Mouse (Mus musculus): ENCODE results near the gene Zfp655.

Gene Zfp655

DNA sequence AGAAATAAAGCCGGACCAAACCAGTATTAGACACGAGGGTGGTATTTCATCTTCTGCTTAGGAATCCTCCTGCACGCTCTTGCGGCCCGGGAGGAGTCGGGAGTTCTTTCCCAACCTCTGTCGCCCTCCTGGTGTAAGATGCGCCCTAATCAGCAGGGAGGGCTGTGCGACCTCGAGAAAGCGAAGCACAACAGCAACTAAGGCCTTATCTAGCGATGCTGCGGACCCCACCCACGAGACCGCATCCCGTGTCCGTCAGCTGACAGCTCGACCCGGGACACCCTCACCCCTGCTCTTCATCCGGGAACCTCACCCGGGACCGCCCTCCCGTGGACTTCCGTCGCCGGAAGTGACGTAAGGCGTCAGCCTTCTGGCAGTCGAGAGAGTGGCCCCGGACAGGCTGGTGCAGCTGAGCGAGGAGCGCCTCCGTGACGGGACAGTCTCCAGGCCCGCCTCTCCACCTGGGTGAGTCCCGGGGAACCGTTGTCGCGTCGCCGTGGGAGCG, at the start of gene Zfp655:
Gene Zfp655 (plus strand): TSS at position 349 of the 505 bp plus-strand sequence.
- CTCF ChIA-PET = no interaction called here

DNA sequence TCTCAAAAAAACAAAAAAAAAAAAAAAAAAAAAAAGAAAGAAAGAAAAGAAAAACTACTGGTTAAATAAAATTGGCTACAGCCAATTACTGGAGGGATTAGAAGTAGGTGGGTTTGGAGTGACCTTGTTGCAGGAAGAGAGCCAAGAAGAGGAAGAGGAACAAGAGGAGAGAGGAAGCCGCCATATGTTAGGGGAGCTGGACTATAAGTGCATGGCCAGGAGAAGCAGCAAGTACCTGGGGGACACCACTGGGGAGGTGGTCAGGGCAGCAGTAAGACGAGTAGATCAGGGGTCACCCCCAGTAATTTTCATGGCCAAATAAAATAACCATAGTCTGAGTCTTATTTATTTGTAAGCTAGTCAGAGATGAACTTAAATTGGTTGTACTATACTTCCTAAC, 46.3 kb upstream of the Zfp655 start:
- CTCF ChIA-PET = no interaction called here

- CTCF ChIA-PET = interaction anchor here (0.7 kb wide), 1 partner anchor 12 kb away, joined by 5 read pairs; the partner anchor contains the start of gene Zkscan14
Observed at GRCm38 (mm10) chr5:145189416-145189815, 42.1 kb upstream of the Zfp655 start.

DNA sequence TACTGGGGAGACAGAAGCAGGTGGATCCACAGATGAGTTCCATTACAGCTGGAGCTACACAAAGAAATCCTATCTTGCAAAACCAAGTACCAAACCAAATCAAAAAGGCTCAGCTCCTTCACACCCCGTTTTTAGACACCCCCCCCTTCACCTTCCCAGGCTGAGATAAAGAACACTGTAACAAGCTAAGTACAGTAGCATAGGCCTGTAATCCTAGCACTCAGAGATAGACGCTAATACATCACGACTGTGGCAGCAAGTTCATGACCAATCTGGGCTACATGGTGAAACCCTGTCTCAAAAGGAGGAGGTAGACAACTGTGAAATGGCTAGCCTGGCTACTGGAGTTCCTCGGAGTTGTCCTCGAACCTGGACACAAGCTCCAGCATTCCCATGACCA, 41.1 kb upstream of the Zfp655 start:
- CTCF ChIA-PET = interaction anchor here (0.6 kb wide), 1 partner anchor 957 kb away, joined by 5 read pairs; no protein-coding TSS in a partner anchor

GRCm38 (mm10) chr5:145190875-145191798, 40.4 kb upstream of the Zfp655 start:
- CTCF ChIA-PET = interaction anchor here (0.6 kb wide), 1 partner anchor 957 kb away, joined by 5 read pairs; no protein-coding TSS in a partner anchor

GRCm38 (mm10) chr5:145191962-145192361, 39.6 kb upstream of the Zfp655 start, which contains the start of gene Atp5j2:
Gene Atp5j2 (minus strand): TSS chr5:145192062.
- CTCF ChIA-PET = no interaction called here

- CTCF ChIA-PET = no interaction called here
Observed at GRCm38 (mm10) chr5:145200387-145200786, 31.1 kb upstream of the Zfp655 start.

DNA sequence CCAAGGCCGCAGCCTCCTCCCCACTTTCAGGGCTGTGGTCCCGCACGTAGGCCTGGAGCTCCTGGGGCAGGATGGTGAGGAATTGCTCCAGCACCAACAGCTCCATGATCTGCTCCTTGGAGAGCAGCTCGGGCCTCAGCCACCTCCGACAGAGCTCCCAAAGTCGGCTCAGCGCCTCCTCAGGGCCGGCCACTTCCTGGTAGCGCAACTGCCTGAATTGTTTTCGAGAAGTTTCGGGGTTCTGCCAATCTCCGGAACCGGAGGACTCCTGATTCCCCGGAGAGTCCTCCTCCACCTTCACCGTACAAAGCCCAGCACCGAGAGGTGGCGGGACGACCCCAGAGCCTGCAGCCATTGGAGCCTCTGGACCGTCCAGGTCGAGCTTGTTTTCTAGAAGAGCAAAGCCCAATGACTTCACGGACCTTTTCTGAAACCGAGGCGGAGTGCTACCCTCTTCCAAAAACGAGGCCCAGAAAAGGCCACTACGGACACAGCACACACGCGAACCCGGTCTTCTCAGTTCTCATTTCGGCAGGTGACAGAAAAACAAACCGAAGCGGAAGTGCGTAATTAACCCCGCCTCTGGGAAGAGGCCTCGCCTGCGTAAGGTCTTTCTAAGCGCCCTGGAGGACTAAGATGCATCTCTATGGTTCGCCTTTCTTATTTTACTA, 30.1 kb upstream of the Zfp655 start, which contains the start of gene Zkscan14:
Gene Zkscan14 (minus strand): TSS at position 548 of the 671 bp plus-strand sequence.
- CTCF ChIA-PET = interaction anchor here (0.5 to 1.2 kb wide), 3 partner anchors 12 to 235 kb away, joined by 3 to 5 read pairs (median 3); no protein-coding TSS in a partner anchor

- CTCF ChIA-PET = no interaction called here
Observed at GRCm38 (mm10) chr5:145202446-145202845, 29.1 kb upstream of the Zfp655 start.

- CTCF ChIA-PET = interaction anchor here (0.6 to 0.8 kb wide), 2 partner anchors 26 to 265 kb away, joined by 3 to 9 read pairs; no protein-coding TSS in a partner anchor
Observed at GRCm38 (mm10) chr5:145203936-145204691, 27.4 kb upstream of the Zfp655 start, which contains the start of gene Zkscan5. Gene Zkscan5 (plus strand): TSS chr5:145204562.

- CTCF ChIA-PET = interaction anchor here (0.7 to 1.2 kb wide), 2 partner anchors 20 to 28 kb away, joined by 3 to 4 read pairs; no protein-coding TSS in a partner anchor
Observed at GRCm38 (mm10) chr5:145205041-145205440, 26.5 kb upstream of the Zfp655 start.

DNA sequence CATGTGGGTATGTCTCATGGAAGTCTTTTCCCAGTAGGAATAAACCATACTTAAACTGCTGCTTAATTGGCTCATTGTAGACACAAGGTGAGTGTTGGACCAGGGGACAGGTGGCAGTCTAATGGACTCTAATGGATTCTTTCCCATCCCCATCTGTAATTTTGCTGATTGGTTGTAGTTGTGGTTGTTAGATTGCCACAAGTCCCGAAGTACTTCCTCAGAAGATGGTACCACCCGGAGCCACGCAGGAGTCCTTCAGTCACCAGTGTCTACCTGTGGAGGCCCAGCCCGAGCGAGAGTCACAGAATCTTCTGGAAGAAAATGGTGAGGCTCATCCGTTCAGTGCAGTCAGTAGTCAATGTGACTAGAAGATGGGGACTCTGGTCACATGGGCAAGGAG, 24.1 kb upstream of the Zfp655 start:
- CTCF ChIA-PET = interaction anchor here (1.0 kb wide), 1 partner anchor 18 kb away, joined by 3 read pairs; no protein-coding TSS in a partner anchor

DNA sequence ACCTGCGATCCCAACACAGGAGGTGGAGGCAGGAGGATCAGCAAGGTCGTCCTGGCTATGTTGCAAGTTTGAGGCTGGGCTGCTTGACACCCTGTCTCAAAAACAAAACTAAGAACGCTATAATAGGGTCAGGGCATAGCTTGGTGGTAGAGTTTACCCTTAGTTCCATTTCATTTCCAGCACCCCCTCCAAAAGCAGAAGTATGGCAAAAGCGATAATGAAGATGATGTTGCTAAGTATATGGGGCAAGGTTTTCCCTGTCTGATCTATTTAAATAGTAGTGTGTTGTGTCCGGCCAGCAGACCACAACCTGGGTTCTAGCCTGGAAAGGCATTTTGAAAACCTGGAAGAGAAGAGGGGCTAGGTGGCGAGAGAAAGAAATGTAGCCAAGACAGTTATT, 23.6 kb upstream of the Zfp655 start:
- CTCF ChIA-PET = no interaction called here

GRCm38 (mm10) chr5:145208391-145208790, 23.1 kb upstream of the Zfp655 start:
- CTCF ChIA-PET = interaction anchor here (0.6 kb wide), 1 partner anchor 31 kb away, joined by 4 read pairs; no protein-coding TSS in a partner anchor

DNA sequence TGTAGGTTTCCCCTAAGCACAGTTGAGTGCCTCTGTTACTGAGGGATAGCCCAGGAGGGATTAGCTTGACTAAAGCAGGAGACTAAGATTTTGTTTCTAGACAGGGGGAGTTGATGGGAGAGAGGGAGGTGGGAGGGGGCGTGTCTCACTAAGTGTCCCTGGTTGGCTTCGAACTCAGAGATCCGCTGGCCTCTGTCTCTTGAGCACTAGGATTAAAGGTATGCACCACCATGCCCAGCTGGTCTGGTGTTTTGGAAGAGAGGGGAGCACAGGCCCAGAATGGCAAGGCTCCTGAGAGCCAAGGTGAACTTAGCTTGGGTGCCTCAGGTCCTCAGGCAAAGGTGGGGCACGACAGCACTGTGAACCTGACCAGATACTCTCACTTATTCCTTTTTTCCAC, 20.2 kb upstream of the Zfp655 start:
- CTCF ChIA-PET = no interaction called here

DNA sequence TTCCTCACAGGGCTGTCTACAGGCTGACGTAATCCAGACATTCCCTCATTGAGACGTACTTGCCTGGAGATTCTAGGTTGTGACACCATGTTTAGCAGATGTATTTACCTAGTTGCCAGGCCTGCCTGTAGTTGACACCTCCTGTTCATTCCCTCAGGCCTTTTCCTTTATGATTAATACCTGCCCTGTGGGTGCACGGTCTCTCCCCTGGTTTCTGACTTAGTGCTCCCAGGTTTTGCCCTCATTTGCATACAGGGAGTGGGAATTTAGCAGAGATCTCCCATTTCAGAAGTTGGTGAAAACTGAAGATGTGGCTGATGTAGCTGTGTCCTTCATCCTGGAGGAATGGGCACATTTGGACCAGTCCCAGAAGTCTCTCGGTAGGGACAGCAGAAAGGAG, 19.3 kb upstream of the Zfp655 start:
- CTCF ChIA-PET = no interaction called here

- CTCF ChIA-PET = no interaction called here
Observed at GRCm38 (mm10) chr5:145213505-145213904, 18.0 kb upstream of the Zfp655 start.

DNA sequence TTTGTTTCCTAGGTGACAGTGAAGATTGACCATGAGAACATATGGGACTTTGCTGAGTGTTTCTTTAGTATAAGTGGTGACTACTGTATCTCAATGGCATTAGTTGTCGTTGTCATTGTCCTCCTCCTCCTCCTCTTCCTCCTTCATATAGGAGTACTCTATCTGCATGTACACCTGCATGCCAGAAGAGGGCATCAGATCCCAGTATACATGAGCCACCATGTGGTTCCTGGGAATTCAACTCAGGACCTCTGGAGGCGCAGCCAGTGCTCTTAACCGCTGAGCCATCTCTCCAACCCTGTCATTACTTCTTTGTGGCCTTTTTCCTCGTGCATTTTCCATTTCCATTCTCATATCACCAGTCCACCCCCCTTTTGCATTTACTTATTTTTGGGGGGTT, 16.8 kb upstream of the Zfp655 start:
- CTCF ChIA-PET = no interaction called here

- CTCF ChIA-PET = no interaction called here
Observed at GRCm38 (mm10) chr5:145217746-145218145, 13.8 kb upstream of the Zfp655 start.

DNA sequence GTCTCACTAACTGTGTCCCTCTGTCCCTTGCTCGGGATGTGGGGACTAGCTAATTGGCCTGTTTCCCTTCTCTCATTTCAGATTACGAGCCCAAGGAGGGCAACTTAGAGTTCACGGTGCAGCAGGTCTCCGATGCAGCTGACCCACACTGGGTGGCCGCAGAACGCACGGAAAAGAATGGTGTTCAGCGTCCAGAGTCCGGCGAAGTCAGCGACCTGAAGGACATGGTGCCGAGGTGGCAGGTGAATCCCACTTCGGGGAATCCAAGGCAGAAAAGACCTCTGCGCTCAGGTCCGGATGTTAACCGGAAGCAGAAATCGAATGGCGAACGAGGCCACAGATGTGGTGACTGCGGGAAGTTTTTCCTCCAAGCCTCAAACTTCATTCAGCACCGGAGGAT, 13.3 kb upstream of the Zfp655 start:
- CTCF ChIA-PET = no interaction called here

GRCm38 (mm10) chr5:145218671-145219070, 12.8 kb upstream of the Zfp655 start:
- CTCF ChIA-PET = no interaction called here

Data from spleen, embryonic (tissue).